Mouse (Mus musculus) myocyte (in vitro differentiated cells): ENCODE results near the gene F830045P16Rik.

Experiments
- CEBPB ChIP-seq: IDR thresholded peaks from 2 replicates; pipeline ENCODE4 v1.6.1; 2011; ENCODE audit warnings: mild to moderate bottlenecking, moderate library complexity; ENCODE audit not compliant: poor library complexity, insufficient read depth, severe bottlenecking
- E2F4 ChIP-seq: IDR thresholded peaks from one replicate; pipeline ENCODE4 v1.6.1; 2011; ENCODE audit warnings: mild to moderate bottlenecking, control low read depth, moderate library complexity; ENCODE audit not compliant: insufficient read depth
- MAX ChIP-seq: IDR thresholded peaks from one replicate; pipeline ENCODE4 v1.6.1; 2011; ENCODE audit warnings: low read depth, mild to moderate bottlenecking, control low read depth
- MYOD1 ChIP-seq, 3 experiments: IDR thresholded peaks; one replicate each; pipeline ENCODE4 v1.6.1; 2011; ENCODE audit warnings: control low read depth in 2 of 3, low read depth in 2 of 3, mild to moderate bottlenecking in 2 of 3, moderate library complexity in 1 of 3; ENCODE audit not compliant: insufficient read length in 2 of 3, control insufficient read depth in 1 of 3
- MYOG ChIP-seq, 3 experiments: IDR thresholded peaks; one replicate each; pipeline ENCODE4 v1.6.1; 2011; ENCODE audit warnings: control low read depth in 2 of 3, low read depth in 2 of 3, mild to moderate bottlenecking in 2 of 3; ENCODE audit not compliant: insufficient read length in 2 of 3, control insufficient read depth in 1 of 3, insufficient read depth in 1 of 3
- POLR2A ChIP-seq: IDR thresholded peaks from one replicate; pipeline ENCODE4 v1.6.1; 2011; ENCODE audit warnings: low read depth, mild to moderate bottlenecking, control low read depth, moderate library complexity; ENCODE audit not compliant: insufficient read length
- POLR2AphosphoS2 ChIP-seq: IDR thresholded peaks from one replicate; pipeline ENCODE4 v1.6.1; 2011; ENCODE audit warnings: low read depth, control low read depth; ENCODE audit not compliant: insufficient read length
- REST ChIP-seq: IDR thresholded peaks from one replicate; pipeline ENCODE4 v1.6.1; 2011; ENCODE audit warnings: mild to moderate bottlenecking, control low read depth, moderate library complexity; ENCODE audit not compliant: insufficient read depth, insufficient read length
- SRF ChIP-seq: IDR thresholded peaks from one replicate; pipeline ENCODE4 v1.6.1; 2011; ENCODE audit warnings: low read depth; ENCODE audit not compliant: control insufficient read depth, insufficient read length
- TCF12 ChIP-seq: IDR thresholded peaks from one replicate; pipeline ENCODE4 v1.6.1; 2011; ENCODE audit warnings: mild to moderate bottlenecking, control low read depth; ENCODE audit not compliant: poor library complexity, insufficient read depth, severe bottlenecking
- TCF3 ChIP-seq: IDR thresholded peaks from one replicate; pipeline ENCODE4 v1.6.1; 2011; ENCODE audit warnings: low read depth, control low read depth; ENCODE audit not compliant: insufficient read length
- USF1 ChIP-seq: IDR thresholded peaks from one replicate; pipeline ENCODE4 v1.6.1; 2011; ENCODE audit warnings: low read depth, mild to moderate bottlenecking, control low read depth, moderate library complexity

- no peak for TF ChIP-seq POLR2A
- TF ChIP-seq TCF12, result no peak
- no peak for TF ChIP-seq CEBPB
- TF ChIP-seq MYOG (IDR thresholded peaks at IDR 0.05; ENCODE audit: control insufficient read depth in 1 of 3, insufficient read depth in 1 of 3, insufficient read length in 2 of 3, low read depth in 2 of 3), result no peak
- no peak for TF ChIP-seq POLR2AphosphoS2
- no peak for TF ChIP-seq MAX
- no peak for TF ChIP-seq E2F4
- no peak for TF ChIP-seq MYOD1 (IDR thresholded peaks at IDR 0.05; ENCODE audit: control insufficient read depth in 1 of 3, insufficient read length in 2 of 3, low read depth in 2 of 3)
- TF ChIP-seq USF1, result no peak
- TF ChIP-seq SRF, result no peak
- no peak for TF ChIP-seq REST
- no peak for TF ChIP-seq TCF3
These were observed 33.8 kb downstream of the F830045P16Rik start for GRCm38 (mm10) chr2:129502641-129503040.
